Mouse (Mus musculus): Measurements from ENCODE around the gene Gm28635. TPM values are rescaled to one million over a fixed set of nuclear protein-coding genes. Genes with fewer than 3 reads are reported as not detected.

Gene Gm28635
- total and polyA plus RNA-seq, 2 experiments from 2014 or later: not detected

DNA sequence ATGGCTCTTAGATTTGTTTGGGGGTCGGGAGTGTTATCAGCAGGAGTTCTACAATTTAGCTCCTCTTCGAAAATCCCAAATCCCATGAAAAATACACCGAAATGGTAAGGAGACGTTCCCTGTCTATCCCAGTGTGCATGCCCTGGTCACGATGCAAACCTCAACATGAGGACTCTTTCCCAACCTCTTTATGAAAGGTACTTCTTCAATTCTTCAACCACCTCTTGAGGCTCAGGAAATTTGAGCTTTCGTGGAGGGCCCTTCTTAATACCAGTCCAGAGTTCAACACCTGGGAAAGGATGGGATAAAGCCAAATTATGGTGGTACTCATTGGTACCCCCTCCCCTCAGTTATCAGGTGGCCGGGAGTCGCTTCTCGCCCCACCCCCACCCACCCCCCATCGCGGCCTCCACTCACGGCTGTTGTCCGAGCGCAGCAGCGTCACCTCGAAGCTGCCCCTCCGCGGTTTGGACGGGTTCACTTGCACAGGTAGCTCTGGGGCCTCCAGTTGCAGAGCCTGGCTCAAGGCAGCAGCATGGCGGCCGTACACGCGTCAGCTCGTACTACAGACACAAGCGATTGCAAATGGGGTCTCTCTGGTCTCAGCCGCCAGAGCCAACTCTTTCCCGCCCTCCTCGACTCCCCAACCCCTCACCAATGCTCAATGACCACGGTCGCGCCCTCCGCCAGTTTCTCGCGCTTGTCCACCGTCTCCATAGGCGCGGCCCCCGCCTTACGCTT lies 7.8 kb downstream of the Gm28635 start:
- no peaks in the 10 kb centered on the region for H3K4me1 ChIP-seq (ENCODE audit: insufficient read depth, low read length)
- ATAC-seq: peak; percentile 84
- H3K9ac ChIP-seq (replicated peaks; ENCODE audit: low read length): peak overlapping the region; percentile 76
- peak; percentile 67 for DNase-seq (ENCODE audit: low spot score)
- peaks cover 17% of the 10 kb centered on the region; the same call in 1 of the 2 replicates for H3K36me3 ChIP-seq (ENCODE audit: insufficient read depth, low read length)
- H3K4me2 ChIP-seq (ENCODE audit: low read depth, low read length): peak overlapping the region; percentile 70
- no peak for TF ChIP-seq CTCF (IDR thresholded peaks at IDR 0.05; ENCODE audit: low read depth)
- peak overlapping the region; percentile 92 for H3K27ac ChIP-seq
- H3K27me3 ChIP-seq (ENCODE audit: insufficient read depth, low read length): no peaks in the 10 kb centered on the region
- H3K4me3 ChIP-seq (ENCODE audit: low read length): peak overlapping the region; percentile 73
- H3K9me3 ChIP-seq (ENCODE audit: low read length): no peaks in the 10 kb centered on the region
- 3% methylated on average over 38 of the region's 39 CpGs for whole genome bisulfite sequencing

GRCm38 (mm10) chr2:84666081-84666480 lies 11.8 kb downstream of the Gm28635 start:
- H3K27me3 ChIP-seq (ENCODE audit: insufficient read depth, low read length): no peaks in the 10 kb centered on the region
- no peak for TF ChIP-seq CTCF (IDR thresholded peaks at IDR 0.05; ENCODE audit: low read depth)
- H3K27ac ChIP-seq: no peak overlapping the region
- no peak overlapping the region for H3K4me2 ChIP-seq (ENCODE audit: low read depth, low read length)
- no peak overlapping the region for H3K9ac ChIP-seq (replicated peaks; ENCODE audit: low read length)
- WGBS: 65% methylated on average over 12 of the region's 12 CpGs
- no peak for DNase-seq (ENCODE audit: low spot score)
- H3K36me3 ChIP-seq (ENCODE audit: insufficient read depth, low read length): no peaks in the 10 kb centered on the region; the same call in 1 of the 2 replicates
- H3K4me3 ChIP-seq (ENCODE audit: low read length): no peak overlapping the region
- no peak for ATAC-seq
- no peaks in the 10 kb centered on the region for H3K4me1 ChIP-seq (ENCODE audit: insufficient read depth, low read length)
- no peaks in the 10 kb centered on the region for H3K9me3 ChIP-seq (ENCODE audit: low read length)

DNA sequence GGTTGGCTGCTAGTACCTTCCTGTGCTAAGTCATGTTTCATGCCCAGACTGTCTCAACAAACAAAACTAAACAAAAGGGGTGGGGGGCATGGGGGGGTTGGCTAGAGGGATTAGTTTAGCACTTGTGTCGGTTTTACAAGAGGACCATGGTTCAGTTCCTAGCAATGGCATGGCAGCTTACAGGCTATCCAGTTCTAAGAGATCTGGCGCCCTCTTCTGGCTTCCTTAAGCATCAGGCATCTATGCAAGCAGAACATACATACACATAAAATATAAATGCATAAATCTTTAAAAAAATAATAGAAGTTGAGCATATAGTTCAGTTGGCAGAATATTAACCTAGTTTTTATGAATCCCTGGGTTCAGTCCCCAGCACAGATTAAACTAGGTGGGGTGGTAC lies 15.0 kb downstream of the Gm28635 start:
- no peak for ATAC-seq
- TF ChIP-seq CTCF (IDR thresholded peaks at IDR 0.05; ENCODE audit: low read depth): peak; percentile 57
- Histone ChIP-seq H3K27ac (no peak overlapping the region), H3K27me3 (ENCODE audit: insufficient read depth, low read length) (no peaks in the 10 kb centered on the region), H3K4me2 (ENCODE audit: low read depth, low read length) (no peak overlapping the region), H3K4me3 (ENCODE audit: low read length) (no peak overlapping the region), H3K4me1 (ENCODE audit: insufficient read depth, low read length) (no peaks in the 10 kb centered on the region), H3K36me3 (ENCODE audit: insufficient read depth, low read length) (no peaks in the 10 kb centered on the region), H3K9me3 (ENCODE audit: low read length) (no peaks in the 10 kb centered on the region), H3K9ac (replicated peaks; ENCODE audit: low read length) (no peak overlapping the region)
- WGBS: 27% methylated on average over 2 of the region's 2 CpGs
- peak; percentile 63 for DNase-seq (ENCODE audit: low spot score)

DNA sequence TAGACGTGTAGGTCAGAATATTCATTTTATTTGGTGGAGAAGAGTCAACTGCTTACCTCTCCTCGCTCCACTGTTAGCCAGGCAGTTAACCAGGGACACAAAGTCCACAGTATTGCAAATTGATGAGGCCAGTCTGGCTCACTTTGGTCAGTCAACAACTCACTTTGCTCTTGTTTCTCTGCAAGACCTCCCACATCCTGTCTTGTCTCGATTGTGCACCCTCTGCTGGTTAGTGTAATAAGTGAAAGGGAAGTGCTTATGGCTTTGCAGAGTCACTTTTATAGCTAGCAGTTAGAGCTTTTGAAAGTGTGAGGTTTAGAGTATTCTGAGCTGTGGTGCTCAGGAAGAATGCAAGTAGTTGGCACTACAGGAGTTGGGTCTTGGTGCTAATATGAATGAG lies 17.6 kb downstream of the Gm28635 start:
- H3K4me2 ChIP-seq (ENCODE audit: low read depth, low read length): no peak overlapping the region
- DNase-seq (ENCODE audit: low spot score) (peak; percentile 45), ATAC-seq (no peak)
- no peak overlapping the region for H3K27ac ChIP-seq
- no peak overlapping the region for H3K9ac ChIP-seq (replicated peaks; ENCODE audit: low read length)
- H3K4me3 ChIP-seq (ENCODE audit: low read length): no peak overlapping the region
- H3K9me3 ChIP-seq (ENCODE audit: low read length): no peaks in the 10 kb centered on the region
- no peaks in the 10 kb centered on the region for H3K27me3 ChIP-seq (ENCODE audit: insufficient read depth, low read length)
- H3K36me3 ChIP-seq (ENCODE audit: insufficient read depth, low read length): no peaks in the 10 kb centered on the region
- peak; percentile 63 for TF ChIP-seq CTCF (IDR thresholded peaks at IDR 0.05; ENCODE audit: low read depth)
- no peaks in the 10 kb centered on the region for H3K4me1 ChIP-seq (ENCODE audit: insufficient read depth, low read length)
- WGBS: 65% methylated on average over 3 of the region's 3 CpGs

GRCm38 (mm10) chr2:84658806-84659205 lies 19.0 kb downstream of the Gm28635 start, which contains the start of gene Btbd18:
TSS of gene Btbd18 (plus strand) at chr2:84659079.
- TF ChIP-seq CTCF (IDR thresholded peaks at IDR 0.05; ENCODE audit: low read depth): no peak
- DNase-seq (ENCODE audit: low spot score): no peak
- H3K9me3 ChIP-seq (ENCODE audit: low read length): no peaks in the 10 kb centered on the region
- H3K27me3 ChIP-seq (ENCODE audit: insufficient read depth, low read length): no peaks in the 10 kb centered on the region
- no peak within 1 kb of the TSS for H3K4me2 ChIP-seq (ENCODE audit: low read depth, low read length)
- ATAC-seq: no peak
- H3K9ac ChIP-seq (replicated peaks; ENCODE audit: low read length): no peak within 1 kb of the TSS
- H3K4me1 ChIP-seq (ENCODE audit: insufficient read depth, low read length): no peaks in the 10 kb centered on the region
- H3K4me3 ChIP-seq (ENCODE audit: low read length): no peak within 1 kb of the TSS
- WGBS: 92% methylated on average over 32 of the region's 32 CpGs
- no peak within 1 kb of the TSS for H3K27ac ChIP-seq
- H3K36me3 ChIP-seq (ENCODE audit: insufficient read depth, low read length): no peaks in the 10 kb centered on the region

GRCm38 (mm10) chr2:84655864-84656263 lies 22.0 kb downstream of the Gm28635 start:
- WGBS: 85% methylated on average over 1 of the region's 1 CpGs
- TF ChIP-seq CTCF (IDR thresholded peaks at IDR 0.05; ENCODE audit: low read depth): no peak
- Histone ChIP-seq H3K27ac (no peak overlapping the region), H3K4me1 (ENCODE audit: insufficient read depth, low read length) (no peaks in the 10 kb centered on the region), H3K36me3 (ENCODE audit: insufficient read depth, low read length) (no peaks in the 10 kb centered on the region), H3K27me3 (ENCODE audit: insufficient read depth, low read length) (no peaks in the 10 kb centered on the region), H3K9ac (replicated peaks; ENCODE audit: low read length) (no peak overlapping the region), H3K4me3 (ENCODE audit: low read length) (no peak overlapping the region), H3K9me3 (ENCODE audit: low read length) (no peaks in the 10 kb centered on the region), H3K4me2 (ENCODE audit: low read depth, low read length) (no peak overlapping the region)
- DNase-seq (ENCODE audit: low spot score): no peak
- no peak for ATAC-seq

DNA sequence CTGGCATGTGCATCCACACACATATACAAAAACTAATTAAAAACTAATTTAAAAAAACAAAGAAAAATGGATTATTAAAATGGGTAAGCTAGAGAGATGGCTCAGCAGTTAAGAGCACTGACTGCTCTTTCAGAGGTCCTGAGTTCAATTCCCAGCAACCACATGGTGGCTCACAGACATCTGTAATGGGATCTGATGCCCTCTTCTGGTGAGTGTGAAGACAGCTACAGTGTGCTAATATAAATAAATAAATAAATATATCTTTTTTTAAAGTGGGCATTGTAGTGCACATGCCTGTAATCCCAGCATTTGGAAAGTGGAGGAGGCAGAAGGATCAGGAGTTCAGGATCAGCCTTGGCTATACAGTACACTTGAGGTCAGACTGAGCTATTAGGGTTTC lies 24.5 kb downstream of the Gm28635 start:
- Histone ChIP-seq H3K9me3 (ENCODE audit: low read length) (no peaks in the 10 kb centered on the region), H3K4me3 (ENCODE audit: low read length) (no peak overlapping the region), H3K4me2 (ENCODE audit: low read depth, low read length) (no peak overlapping the region), H3K9ac (replicated peaks; ENCODE audit: low read length) (no peak overlapping the region), H3K27me3 (ENCODE audit: insufficient read depth, low read length) (no peaks in the 10 kb centered on the region), H3K4me1 (ENCODE audit: insufficient read depth, low read length) (no peaks in the 10 kb centered on the region), H3K36me3 (ENCODE audit: insufficient read depth, low read length) (no peaks in the 10 kb centered on the region), H3K27ac (no peak overlapping the region)
- DNase-seq (ENCODE audit: low spot score): no peak
- peak; percentile 38 for TF ChIP-seq CTCF (IDR thresholded peaks at IDR 0.05; ENCODE audit: low read depth)
- no peak for ATAC-seq

Data from hindbrain, postnatal 0 days (tissue).